Mouse (Mus musculus) kidney, postnatal 4 days (tissue): ENCODE measurements around the gene Cdc42bpg.
A peak's percentile ranks its signal among the peaks of the same experiment; 100 is the strongest.

Source experiments
- DNase-seq, 2 experiments: peaks; one replicate each; pipeline ENCODE4 v3.0.0; 2021; ENCODE audit warnings: mixed read lengths in 2 of 2

The Cdc42bpg gene

GRCm38 (mm10) chr19:6333761-6334595, 27.7 kb downstream of the Cdc42bpg start:
- no peak for DNase-seq

- peak; percentile 92 to 96 for DNase-seq
Observed at GRCm38 (mm10) chr19:6334673-6335457, 28.6 kb downstream of the Cdc42bpg start, which contains the start of gene Men1. TSS of gene Men1 (plus strand) at chr19:6334979.

- peak; percentile 43 to 61 for DNase-seq
Observed at GRCm38 (mm10) chr19:6335458-6335827, 29.2 kb downstream of the Cdc42bpg start.

GRCm38 (mm10) chr19:6336920-6337319, 30.7 kb downstream of the Cdc42bpg start:
- DNase-seq, result no peak

- DNase-seq, result no peak
Observed at GRCm38 (mm10) chr19:6338171-6338570, 31.9 kb downstream of the Cdc42bpg start.

- no peak for DNase-seq
Observed at GRCm38 (mm10) chr19:6338716-6339115, 32.5 kb downstream of the Cdc42bpg start.

GRCm38 (mm10) chr19:6339191-6339590, 32.9 kb downstream of the Cdc42bpg start:
- DNase-seq, result no peak

- DNase-seq, result peak; percentile 54 to 73
Observed at GRCm38 (mm10) chr19:6339890-6340504, 33.7 kb downstream of the Cdc42bpg start.

- DNase-seq, result peak; percentile 89 to 94
Observed at GRCm38 (mm10) chr19:6340524-6341452, 34.5 kb downstream of the Cdc42bpg start, which contains the start of gene Map4k2. TSS of gene Map4k2 (plus strand) at chr19:6341135.

- DNase-seq, result no peak
Observed at GRCm38 (mm10) chr19:6341453-6342077, 35.3 kb downstream of the Cdc42bpg start.

GRCm38 (mm10) chr19:6342276-6342933, 36.1 kb downstream of the Cdc42bpg start:
- DNase-seq, result no peak

GRCm38 (mm10) chr19:6343066-6343925, 37.0 kb downstream of the Cdc42bpg start:
- no peak for DNase-seq

- DNase-seq, result no peak
Observed at GRCm38 (mm10) chr19:6343996-6344395, 37.7 kb downstream of the Cdc42bpg start.

GRCm38 (mm10) chr19:6346023-6346422, 39.8 kb downstream of the Cdc42bpg start:
- no peak for DNase-seq

GRCm38 (mm10) chr19:6346661-6347060, 40.4 kb downstream of the Cdc42bpg start:
- DNase-seq, result no peak

- DNase-seq, result no peak
Observed at GRCm38 (mm10) chr19:6347615-6348014, 41.4 kb downstream of the Cdc42bpg start.

- DNase-seq, result no peak
Observed at GRCm38 (mm10) chr19:6348717-6349116, 42.5 kb downstream of the Cdc42bpg start.

- peak; percentile 63 to 73 for DNase-seq
Observed at GRCm38 (mm10) chr19:6349215-6349983, 43.1 kb downstream of the Cdc42bpg start.

GRCm38 (mm10) chr19:6351431-6352106, 45.3 kb downstream of the Cdc42bpg start:
- no peak for DNase-seq
